Mouse (Mus musculus) cerebellum, adult 2 months (tissue): ENCODE results near the gene Dnah1.

ENCODE experiments used
- CTCF ChIP-seq: fragments of 200-500 bp; IDR thresholded peaks from 2 replicates; pipeline ENCODE4 v1.5.1; 2011; ENCODE audit warnings: low read depth, mild to moderate bottlenecking, control low read depth, low read length, moderate library complexity, borderline replicate concordance; ENCODE audit not compliant: insufficient read depth
- POLR2A ChIP-seq: fragments of 200-500 bp; IDR thresholded peaks from 2 replicates; pipeline ENCODE4 v1.6.1; 2011; ENCODE audit warnings: low read length, control low read depth, borderline replicate concordance; ENCODE audit not compliant: insufficient read depth

- TF ChIP-seq CTCF, result no peak
- no peak for TF ChIP-seq POLR2A
Observed at GRCm38 (mm10) chr14:31326770-31327169, 3.1 kb upstream of the Dnah1 start.
